Mouse (Mus musculus) gastrocnemius, adult 8-10 months (tissue): ENCODE data around the gene Vmn2r48. TPM values are rescaled to one million over a fixed set of nuclear protein-coding genes. Genes with fewer than 3 reads are reported as not detected.
"Not testable (repeated sequence)": the region's sequence is repeated elsewhere in the genome, so short reads cannot be mapped to it uniquely, and the experiment has no call there.

Experiments
- DNase-seq, 2 experiments: peaks; one replicate each; pipeline ENCODE4 v3.0.0; 2022; ENCODE audit warnings: low spot score in 2 of 2
- total RNA-seq, 4 experiments: library from RNA; stranded (reverse); gene quantifications; 2 replicates each; pipeline ENCODE4 v1.2.4; 2022

Gene Vmn2r48
- total RNA-seq: not detected

- not testable (repeated sequence) for DNase-seq
These were observed at the start of gene Vmn2r48 for GRCm38 (mm10) chr7:9953485-9953884. Gene Vmn2r48, minus strand, starts transcription at chr7:9953585.

- DNase-seq: not testable (repeated sequence)
These were observed 38.8 kb upstream of the Vmn2r48 start, which contains the start of gene Vmn2r49 for GRCm38 (mm10) chr7:9992157-9992556. Gene Vmn2r49, minus strand, starts transcription at chr7:9992257.

Other genes with a start within 250 kb of the Vmn2r48 start
- not detected for gene Vmn2r46, start 183.0 kb downstream of the Vmn2r48 start, total RNA-seq
- not detected for gene Vmn2r47, start 112.3 kb downstream of the Vmn2r48 start, total RNA-seq
- not detected for gene Vmn2r49, start 38.7 kb upstream of the Vmn2r48 start, total RNA-seq
- not detected for gene Vmn2r50, start 99.7 kb upstream of the Vmn2r48 start, total RNA-seq
- not detected for gene Vmn2r51, start 152.2 kb upstream of the Vmn2r48 start, total RNA-seq
- not detected for gene Vmn2r52, start 223.0 kb upstream of the Vmn2r48 start, total RNA-seq